Mouse (Mus musculus) 416B (cell line): ENCODE results near the gene Grin2b.

Experiments used
- DNase-seq: peaks from one replicate; pipeline ENCODE4 v3.0.0; 2011; ENCODE audit warnings: low read depth

Gene Grin2b

GRCm38 (mm10) chr6:136173191-136173896 lies at the start of gene Grin2b:
Gene Grin2b (minus strand): TSS chr6:136173511.
- no peak for DNase-seq

- DNase-seq: no peak
These were observed 48.6 kb upstream of the Grin2b start for GRCm38 (mm10) chr6:136221894-136222293.

- DNase-seq: no peak
These were observed 37.1 kb upstream of the Grin2b start for GRCm38 (mm10) chr6:136210442-136210841.

- no peak for DNase-seq
These were observed 26.5 kb upstream of the Grin2b start for GRCm38 (mm10) chr6:136199814-136200213.

- no peak for DNase-seq
These were observed 21.3 kb upstream of the Grin2b start for GRCm38 (mm10) chr6:136194616-136195015.

GRCm38 (mm10) chr6:136178066-136178465 lies 4.8 kb upstream of the Grin2b start:
- no peak for DNase-seq

- DNase-seq: no peak
These were observed 515 bp downstream of the Grin2b start for GRCm38 (mm10) chr6:136172801-136173190.

- no peak for DNase-seq
These were observed 1.1 kb downstream of the Grin2b start for GRCm38 (mm10) chr6:136172172-136172651.

- no peak for DNase-seq
These were observed 2.0 kb downstream of the Grin2b start for GRCm38 (mm10) chr6:136171343-136171742.

GRCm38 (mm10) chr6:136170381-136170780 lies 2.9 kb downstream of the Grin2b start:
- no peak for DNase-seq

- no peak for DNase-seq
These were observed 6.0 kb downstream of the Grin2b start for GRCm38 (mm10) chr6:136167361-136167760.

- no peak for DNase-seq
These were observed 7.8 kb downstream of the Grin2b start for GRCm38 (mm10) chr6:136165443-136166077.

- DNase-seq: no peak
These were observed 11.2 kb downstream of the Grin2b start for GRCm38 (mm10) chr6:136162090-136162489.

GRCm38 (mm10) chr6:136153444-136153843 lies 19.9 kb downstream of the Grin2b start:
- no peak for DNase-seq

GRCm38 (mm10) chr6:136150064-136150463 lies 23.2 kb downstream of the Grin2b start:
- DNase-seq: no peak

- no peak for DNase-seq
These were observed 33.3 kb downstream of the Grin2b start for GRCm38 (mm10) chr6:136139967-136140366.

- DNase-seq: peak; percentile 58
These were observed 42.9 kb downstream of the Grin2b start for GRCm38 (mm10) chr6:136130456-136130855.

GRCm38 (mm10) chr6:136122593-136122992 lies 50.7 kb downstream of the Grin2b start:
- no peak for DNase-seq

GRCm38 (mm10) chr6:136117390-136117789 lies 55.9 kb downstream of the Grin2b start:
- DNase-seq: peak; percentile 5

- DNase-seq: no peak
These were observed 59.5 kb downstream of the Grin2b start for GRCm38 (mm10) chr6:136113639-136114410.

- no peak for DNase-seq
These were observed 64.1 kb downstream of the Grin2b start for GRCm38 (mm10) chr6:136109172-136109571.

- DNase-seq: no peak
These were observed 64.8 kb downstream of the Grin2b start for GRCm38 (mm10) chr6:136108466-136108865.

GRCm38 (mm10) chr6:136105221-136105620 lies 68.1 kb downstream of the Grin2b start:
- DNase-seq: no peak
